Mouse (Mus musculus) MEL (cell line): ENCODE data around the gene Scel.

Experiments used
- CTCF ChIP-seq, 3 experiments: IDR thresholded peaks in 2 of 3; conservative IDR thresholded peaks in 1 of 3; 2 replicates each; pipeline ENCODE4 v1.5.1; 2011 to 2012; ENCODE audit warnings: low read length in 3 of 3, low read depth in 2 of 3, mild to moderate bottlenecking in 2 of 3, improper control_type of control experiment in 1 of 3, inconsistent platforms in 1 of 3, mixed read lengths in 1 of 3, moderate library complexity in 1 of 3; ENCODE audit not compliant: control insufficient read depth in 1 of 3, insufficient read depth in 1 of 3, poor library complexity in 1 of 3, severe bottlenecking in 1 of 3
- E2F4 ChIP-seq: IDR thresholded peaks from 2 replicates; pipeline ENCODE4 v1.6.1; 2011; ENCODE audit warnings: low read depth, low read length, improper control_type of control experiment, borderline replicate concordance
- ETS1 ChIP-seq: IDR thresholded peaks from 2 replicates; pipeline ENCODE4 v1.6.1; 2012; ENCODE audit warnings: low read depth, mild to moderate bottlenecking, inconsistent platforms, low read length, improper control_type of control experiment, moderate library complexity
- MAX ChIP-seq: IDR thresholded peaks from 2 replicates; pipeline ENCODE4 v1.6.1; 2011; ENCODE audit warnings: low read length, improper control_type of control experiment
- MXI1 ChIP-seq: IDR thresholded peaks from 2 replicates; pipeline ENCODE4 v1.6.1; 2011; ENCODE audit warnings: mild to moderate bottlenecking, low read depth, low read length, improper control_type of control experiment
- TAL1 ChIP-seq: IDR thresholded peaks from 2 replicates; pipeline ENCODE4 v1.6.1; 2012; ENCODE audit warnings: mild to moderate bottlenecking, inconsistent platforms, low read length, moderate library complexity, mixed read lengths
- TBP ChIP-seq: IDR thresholded peaks from 2 replicates; pipeline ENCODE4 v1.8.0; 2011; ENCODE audit warnings: low read depth, low read length, improper control_type of control experiment
- ZC3H11A ChIP-seq: IDR thresholded peaks from 2 replicates; pipeline ENCODE4 v1.6.1; 2012; ENCODE audit warnings: low read depth, mild to moderate bottlenecking, inconsistent platforms, low read length, improper control_type of control experiment
- ZKSCAN1 ChIP-seq: IDR thresholded peaks from 2 replicates; pipeline ENCODE4 v1.6.1; 2012; ENCODE audit warnings: low read depth, mild to moderate bottlenecking, inconsistent platforms, low read length, improper control_type of control experiment, moderate library complexity

GRCm38 (mm10) chr14:103652524-103652923, 139.4 kb downstream of the Scel start:
- no peak for TF ChIP-seq MXI1
- no peak for TF ChIP-seq TAL1
- TF ChIP-seq CTCF (IDR thresholded peaks at IDR 0.05 in 2 of 3, conservative IDR thresholded peaks at IDR 0.05 in 1 of 3; ENCODE audit: control insufficient read depth in 1 of 3, insufficient read depth in 1 of 3, low read depth in 2 of 3, low read length in 3 of 3, poor library complexity in 1 of 3, severe bottlenecking in 1 of 3): no peak
- TF ChIP-seq ZKSCAN1: no peak
- no peak for TF ChIP-seq ETS1
- TF ChIP-seq E2F4: no peak
- no peak for TF ChIP-seq TBP
- TF ChIP-seq ZC3H11A: no peak
- TF ChIP-seq MAX: no peak
